Mouse (Mus musculus) heart, adult 8-10 months (tissue): ENCODE data around the gene Spag5. TPM values are rescaled to one million over a fixed set of nuclear protein-coding genes. Genes with fewer than 3 reads are reported as not detected.

Source experiments
- DNase-seq: peaks from one replicate; pipeline ENCODE4 v3.0.0; 2022; ENCODE audit warnings: low spot score
- total RNA-seq, 4 experiments: library from RNA; stranded (reverse); gene quantifications; 2 replicates each; pipeline ENCODE4 v1.2.4; 2022

Gene Spag5
- total RNA-seq, 4 experiments from 2014 or later, result 0.31 to 0.57 (median 0.46) TPM

- no peak for DNase-seq
Measured at GRCm38 (mm10) chr11:78322860-78323259, 21.5 kb downstream of the Spag5 start, which contains the start of gene Aldoc. Aldoc (plus strand) TSS chr11:78322968.

- no peak for DNase-seq
Measured at GRCm38 (mm10) chr11:78324000-78324785, 22.9 kb downstream of the Spag5 start.

- DNase-seq, result no peak
Measured at GRCm38 (mm10) chr11:78324965-78325364, 23.6 kb downstream of the Spag5 start.

GRCm38 (mm10) chr11:78327215-78327614 lies 25.9 kb downstream of the Spag5 start:
- DNase-seq, result no peak

GRCm38 (mm10) chr11:78327634-78328511 lies 26.5 kb downstream of the Spag5 start, which contains the start of gene Pigs:
Pigs (plus strand) TSS chr11:78328415.
- DNase-seq, result peak; percentile 97

GRCm38 (mm10) chr11:78328512-78329056 lies 27.3 kb downstream of the Spag5 start:
- no peak for DNase-seq

- no peak for DNase-seq
Measured at GRCm38 (mm10) chr11:78332676-78333075, 31.3 kb downstream of the Spag5 start.

GRCm38 (mm10) chr11:78333992-78334391 lies 32.7 kb downstream of the Spag5 start:
- no peak for DNase-seq

GRCm38 (mm10) chr11:78337040-78337439 lies 35.7 kb downstream of the Spag5 start:
- DNase-seq, result no peak

- DNase-seq, result no peak
Measured at GRCm38 (mm10) chr11:78341702-78342101, 40.4 kb downstream of the Spag5 start.

GRCm38 (mm10) chr11:78343381-78344327 lies 42.3 kb downstream of the Spag5 start, which contains the start of gene Unc119:
Unc119 (plus strand) TSS chr11:78343482.
- peak; percentile 60 for DNase-seq

GRCm38 (mm10) chr11:78344328-78344889 lies 43.1 kb downstream of the Spag5 start:
- DNase-seq, result no peak

GRCm38 (mm10) chr11:78344890-78345715 lies 43.8 kb downstream of the Spag5 start:
- peak; percentile 52 for DNase-seq

GRCm38 (mm10) chr11:78345801-78346200 lies 44.5 kb downstream of the Spag5 start:
- no peak for DNase-seq

GRCm38 (mm10) chr11:78346326-78347069 lies 45.2 kb downstream of the Spag5 start:
- no peak for DNase-seq

- DNase-seq, result peak; percentile 70
Measured at GRCm38 (mm10) chr11:78347070-78347754, 45.9 kb downstream of the Spag5 start.

- no peak for DNase-seq
Measured at GRCm38 (mm10) chr11:78347908-78348307, 46.6 kb downstream of the Spag5 start.

GRCm38 (mm10) chr11:78348474-78348873 lies 47.1 kb downstream of the Spag5 start:
- DNase-seq, result no peak
